Mouse (Mus musculus): Measurements from ENCODE around the gene Ogfr. TPM values are rescaled to one million over a fixed set of nuclear protein-coding genes. Genes with fewer than 3 reads are reported as not detected.
A peak's percentile ranks its signal among the peaks of the same experiment; 100 is the strongest.

Gene Ogfr
- polyA plus RNA-seq, 2 experiments = 71.4 to 78.6 TPM

GRCm38 (mm10) chr2:180642555-180643260, 53.7 kb downstream of the Ogfr start, which contains the start of gene Tcfl5:
Gene Tcfl5, minus strand, starts transcription at chr2:180642708.
- ATAC-seq (ENCODE audit: low FRiP score, low read depth) (no peak), DNase-seq (ENCODE audit: low spot score) (no peak)
- Histone ChIP-seq H3K9ac (ENCODE audit: low read depth, low read length, severe bottlenecking) (peak within 1 kb of the TSS; percentile 34), H3K27ac (replicated peaks; ENCODE audit: low read depth, low read length) (no peak within 1 kb of the TSS), H3K4me3 (replicated peaks; ENCODE audit: low read length) (peak within 1 kb of the TSS; percentile 39), H3K36me3 (ENCODE audit: control insufficient read depth, insufficient read depth, low read length) (no peaks in the 10 kb centered on the region), H3K9me3 (ENCODE audit: control insufficient read depth, low read length) (peaks cover 21% of the 10 kb centered on the region), H3K27me3 (ENCODE audit: control insufficient read depth, insufficient read depth, low read length) (peaks cover 36% of the 10 kb centered on the region), H3K4me1 (ENCODE audit: control insufficient read depth, insufficient read depth, low read length) (no peaks in the 10 kb centered on the region), H3K4me2 (replicated peaks; ENCODE audit: low read depth, low read length, severe bottlenecking) (peak within 1 kb of the TSS; percentile 46)
- TF ChIP-seq POLR2A (IDR thresholded peaks at IDR 0.05; ENCODE audit: borderline replicate concordance, extremely low read depth, insufficient read depth, insufficient read length) = no peak
- 3% methylated on average over 10 of the region's 56 CpGs for WGBS

- H3K27ac ChIP-seq (replicated peaks; ENCODE audit: low read depth, low read length) = no peak overlapping the region
- peaks cover 21% of the 10 kb centered on the region for H3K9me3 ChIP-seq (ENCODE audit: control insufficient read depth, low read length)
- DNase-seq (ENCODE audit: low spot score) = no peak
- ATAC-seq (ENCODE audit: low FRiP score, low read depth) = no peak
- H3K27me3 ChIP-seq (ENCODE audit: control insufficient read depth, insufficient read depth, low read length) = peaks cover 36% of the 10 kb centered on the region
- no peaks in the 10 kb centered on the region for H3K4me1 ChIP-seq (ENCODE audit: control insufficient read depth, insufficient read depth, low read length)
- H3K4me2 ChIP-seq (replicated peaks; ENCODE audit: low read depth, low read length, severe bottlenecking) = no peak overlapping the region
- no peak overlapping the region for H3K9ac ChIP-seq (ENCODE audit: low read depth, low read length, severe bottlenecking)
- no peak for TF ChIP-seq POLR2A (IDR thresholded peaks at IDR 0.05; ENCODE audit: borderline replicate concordance, extremely low read depth, insufficient read depth, insufficient read length)
- H3K36me3 ChIP-seq (ENCODE audit: control insufficient read depth, insufficient read depth, low read length) = no peaks in the 10 kb centered on the region
- no peak overlapping the region for H3K4me3 ChIP-seq (replicated peaks; ENCODE audit: low read length)
Observed at GRCm38 (mm10) chr2:180643626-180644025, 54.6 kb downstream of the Ogfr start.

Other genes starting within 250 kb of the Ogfr start
- 0.87 and 1.1 TPM in 2 replicates for gene Slco4a1, start 133.0 kb upstream of the Ogfr start, polyA plus RNA-seq (2012; rRNA removed)
- 0.41 and 0.54 TPM in 2 replicates for gene Slco4a1, start 133.0 kb upstream of the Ogfr start, polyA plus RNA-seq (2014; fragmentation: Nextera tagmentation; extraction: Ambion mirVana)
- 0.52 and 0.77 TPM in 2 replicates for gene Ntsr1, start 89.3 kb upstream of the Ogfr start, polyA plus RNA-seq (2012; rRNA removed)
- gene Ntsr1, start 89.3 kb upstream of the Ogfr start, polyA plus RNA-seq (2014; fragmentation: Nextera tagmentation; extraction: Ambion mirVana) = 0.40 TPM in 2 replicates
- gene Mrgbp, start 7.9 kb upstream of the Ogfr start, polyA plus RNA-seq (2012; rRNA removed) = 46.6 and 52.2 TPM in 2 replicates
- gene Mrgbp, start 7.9 kb upstream of the Ogfr start, polyA plus RNA-seq (2014; fragmentation: Nextera tagmentation; extraction: Ambion mirVana) = 30.5 and 31.9 TPM in 2 replicates
- 612 and 663 TPM in 2 replicates for gene Col9a3, start 8.5 kb downstream of the Ogfr start, polyA plus RNA-seq (2012; rRNA removed)
- 334 and 360 TPM in 2 replicates for gene Col9a3, start 8.5 kb downstream of the Ogfr start, polyA plus RNA-seq (2014; fragmentation: Nextera tagmentation; extraction: Ambion mirVana)
- 1.8 and 2.0 TPM in 2 replicates for gene Tcfl5, start 53.5 kb downstream of the Ogfr start, polyA plus RNA-seq (2012; rRNA removed)
- gene Tcfl5, start 53.5 kb downstream of the Ogfr start, polyA plus RNA-seq (2014; fragmentation: Nextera tagmentation; extraction: Ambion mirVana) = 0.70 and 0.98 TPM in 2 replicates
- gene Dido1, start 120.8 kb downstream of the Ogfr start, polyA plus RNA-seq (2012; rRNA removed) = 28.9 and 39.7 TPM in 2 replicates
- gene Dido1, start 120.8 kb downstream of the Ogfr start, polyA plus RNA-seq (2014; fragmentation: Nextera tagmentation; extraction: Ambion mirVana) = 26.4 and 31.4 TPM in 2 replicates
- gene Gid8, start 120.9 kb downstream of the Ogfr start, polyA plus RNA-seq (2012; rRNA removed) = 58.9 and 64.0 TPM in 2 replicates
- 69.9 and 71.9 TPM in 2 replicates for gene Gid8, start 120.9 kb downstream of the Ogfr start, polyA plus RNA-seq (2014; fragmentation: Nextera tagmentation; extraction: Ambion mirVana)
- gene Slc17a9, start 136.0 kb downstream of the Ogfr start, polyA plus RNA-seq (2012; rRNA removed) = 3.4 and 5.9 TPM in 2 replicates
- gene Slc17a9, start 136.0 kb downstream of the Ogfr start, polyA plus RNA-seq (2014; fragmentation: Nextera tagmentation; extraction: Ambion mirVana) = 1.7 and 2.2 TPM in 2 replicates
- gene Bhlhe23, start 187.7 kb downstream of the Ogfr start, polyA plus RNA-seq (2012; rRNA removed) = not detected in 2 replicates
- not detected in 2 replicates for gene Bhlhe23, start 187.7 kb downstream of the Ogfr start, polyA plus RNA-seq (2014; fragmentation: Nextera tagmentation; extraction: Ambion mirVana)